Mouse (Mus musculus) intestine, embryonic 16.5 days (tissue): Measurements from ENCODE around the gene Mrvi1. TPM values are rescaled to one million over a fixed set of nuclear protein-coding genes. Genes with fewer than 3 reads are reported as not detected.
A peak's percentile ranks its signal among the peaks of the same experiment; 100 is the strongest.

Source experiments
- ATAC-seq: fragments of 200-750 bp; cut with Nextera tagmentation; 2 replicates; pipeline ENCODE4 v1.8.0; 2017; ENCODE audit warnings: moderate TSS enrichment, moderate library complexity
- H3K27ac ChIP-seq: fragments of 300-500 bp; sonication (generic); 2 replicates; pipeline ENCODE4 v1.5.1; 2014; ENCODE audit warnings: mild to moderate bottlenecking, low read length
- H3K27me3 ChIP-seq: fragments of 300-500 bp; sonication (generic); replicated peaks from 2 replicates; pipeline ENCODE4 v1.6.1; 2014; ENCODE audit warnings: low read length, control low read depth, mixed read lengths; ENCODE audit not compliant: control insufficient read depth, insufficient read depth
- H3K36me3 ChIP-seq: fragments of 300-500 bp; sonication (generic); 2 replicates; pipeline ENCODE4 v1.6.1; 2014; ENCODE audit warnings: low read length, control low read depth; ENCODE audit not compliant: control insufficient read depth, insufficient read depth
- H3K4me1 ChIP-seq: fragments of 300-500 bp; sonication (generic); 2 replicates; pipeline ENCODE4 v1.6.1; 2014; ENCODE audit warnings: low read length, control low read depth, mixed read lengths; ENCODE audit not compliant: control insufficient read depth, insufficient read depth
- H3K4me2 ChIP-seq: fragments of 300-500 bp; sonication (generic); 2 replicates; pipeline ENCODE4 v1.6.1; 2014; ENCODE audit warnings: low read depth, low read length, control low read depth
- H3K4me3 ChIP-seq: fragments of 300-500 bp; sonication (generic); 2 replicates; pipeline ENCODE4 v1.5.1; 2014; ENCODE audit warnings: mild to moderate bottlenecking, low read length
- H3K9ac ChIP-seq: fragments of 300-500 bp; sonication (generic); 2 replicates; pipeline ENCODE4 v1.6.1; 2014; ENCODE audit warnings: low read depth, low read length
- H3K9me3 ChIP-seq: fragments of 300-500 bp; sonication (generic); 2 replicates; pipeline ENCODE4 v1.6.1; 2016; ENCODE audit warnings: low read length, control low read depth; ENCODE audit not compliant: control insufficient read depth
- WGBS: fragments of 180-500 bp; shearing (Covaris S2); extraction: QIAGEN DNeasy Blood & Tissue Kit; methylation state at CpG from one replicate; pipeline ENCODE4 v1.1.7; 2014; 5-methylcytosine and 5-hydroxymethylcytosine counted together
- polyA plus RNA-seq: library from polyadenylated mRNA; unstranded; fragments of >200 nt; fragmentation: Nextera tagmentation; extraction: Ambion mirVana; gene quantifications from 2 replicates; pipeline ENCODE4 v1.2.1, GENCODE M21; 2015

Mrvi1 gene
- polyA plus RNA-seq, 1 experiment from 2014 or later, result 12.0 TPM

- no peak overlapping the region for H3K4me3 ChIP-seq
- peaks cover 16% of the 10 kb centered on the region for H3K4me1 ChIP-seq
- H3K9me3 ChIP-seq, result no peaks in the 10 kb centered on the region
- H3K36me3 ChIP-seq, result no peaks in the 10 kb centered on the region
- H3K27ac ChIP-seq, result peak overlapping the region; percentile 94
- no peak for ATAC-seq
- H3K27me3 ChIP-seq, result no peaks in the 10 kb centered on the region
- no peak overlapping the region for H3K4me2 ChIP-seq
- WGBS, result 44% methylated on average over 5 of the region's 5 CpGs
- H3K9ac ChIP-seq, result no peak overlapping the region
Measured at GRCm38 (mm10) chr7:110983621-110984020, 1.4 kb upstream of the Mrvi1 start.

- H3K4me2 ChIP-seq, result peak overlapping the region; percentile 37; the same call in 1 of the 2 replicates
- H3K9me3 ChIP-seq, result no peaks in the 10 kb centered on the region
- H3K36me3 ChIP-seq, result no peaks in the 10 kb centered on the region
- H3K4me3 ChIP-seq, result no peak overlapping the region
- WGBS, result 44% methylated on average over 4 of the region's 4 CpGs
- peak overlapping the region; percentile 59; the same call in 1 of the 2 replicates for H3K9ac ChIP-seq
- peak overlapping the region; percentile 94 for H3K27ac ChIP-seq
- no peaks in the 10 kb centered on the region for H3K27me3 ChIP-seq
- 0 out of 2 replicates have a peak, but pooled peaks have one; percentile 37 for ATAC-seq
- H3K4me1 ChIP-seq, result peaks cover 16% of the 10 kb centered on the region
Measured at GRCm38 (mm10) chr7:110982764-110983163, 503 bp upstream of the Mrvi1 start.

DNA sequence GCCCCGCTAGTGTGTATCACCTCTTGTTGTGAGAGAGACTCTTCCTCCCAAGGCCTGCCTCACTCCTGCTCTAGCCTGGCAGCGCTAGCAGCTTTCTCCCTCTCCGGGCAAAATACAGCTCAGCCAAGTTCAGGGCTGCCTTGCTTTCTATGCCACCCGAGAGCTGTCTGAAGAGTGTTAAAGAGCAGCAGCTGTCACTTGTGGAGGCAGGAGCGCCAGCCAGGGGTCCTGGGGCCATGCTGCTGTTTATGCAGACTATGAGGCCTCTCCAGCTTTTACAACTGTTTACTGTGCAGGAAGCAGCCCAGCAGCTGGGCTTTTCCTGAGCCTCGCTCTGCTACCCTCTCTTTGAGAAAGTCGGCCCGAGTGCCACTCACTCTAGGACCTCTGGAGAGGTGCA is 1.2 kb downstream of the Mrvi1 start:
- H3K27ac ChIP-seq, result peak overlapping the region; percentile 94
- WGBS, result 39% methylated on average over 8 of the region's 8 CpGs
- peak; percentile 41 for ATAC-seq

DNA sequence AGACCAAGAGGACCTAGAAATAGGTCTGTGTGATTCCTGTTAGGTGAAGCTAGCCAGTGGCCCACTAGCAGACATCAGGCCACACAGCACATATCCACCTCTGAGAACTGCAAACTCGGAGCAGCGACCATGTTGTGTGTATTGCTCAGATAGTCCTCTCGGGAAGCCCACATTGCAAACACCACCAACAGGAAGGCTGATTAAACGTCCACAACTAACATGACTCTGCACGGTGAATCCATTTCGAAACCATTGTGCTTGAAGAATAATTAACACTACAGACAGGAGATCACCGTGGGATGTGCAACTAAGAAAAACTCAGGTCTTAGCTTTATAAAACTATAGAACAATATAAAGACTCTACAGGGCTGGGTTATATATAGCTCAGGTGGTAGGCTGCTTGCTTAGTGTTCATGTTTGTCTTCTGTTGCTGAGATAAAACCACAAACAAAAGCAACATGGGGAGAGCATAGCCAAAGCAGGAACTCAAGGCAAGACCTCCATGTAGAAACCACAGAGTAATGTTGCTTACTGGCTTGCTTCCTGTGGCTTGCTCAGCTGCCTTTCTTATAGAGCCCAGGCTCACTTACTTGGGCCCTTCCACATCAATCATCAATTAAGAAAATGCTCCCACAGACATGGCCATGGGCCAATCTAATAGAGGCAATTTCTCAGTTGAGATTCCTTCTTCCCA is 4.4 kb downstream of the Mrvi1 start:
- no peak overlapping the region for H3K4me3 ChIP-seq
- H3K36me3 ChIP-seq, result no peaks in the 10 kb centered on the region
- H3K9me3 ChIP-seq, result no peaks in the 10 kb centered on the region
- no peaks in the 10 kb centered on the region for H3K27me3 ChIP-seq
- no peak overlapping the region for H3K4me2 ChIP-seq
- H3K27ac ChIP-seq, result no peak overlapping the region
- 85% methylated on average over 7 of the region's 7 CpGs for WGBS
- ATAC-seq, result no peak
- H3K4me1 ChIP-seq, result peaks cover 16% of the 10 kb centered on the region
- no peak overlapping the region for H3K9ac ChIP-seq

More for the DNA sequence above, 1.2 kb downstream of the Mrvi1 start:
- Histone ChIP-seq H3K4me1 (peaks cover 18% of the 10 kb centered on the region), H3K9me3 (no peaks in the 10 kb centered on the region), H3K36me3 (no peaks in the 10 kb centered on the region), H3K9ac (peak overlapping the region; percentile 59), H3K4me3 (peak overlapping the region; percentile 45), H3K27me3 (no peaks in the 10 kb centered on the region), H3K4me2 (peak overlapping the region; percentile 46)

- Histone ChIP-seq H3K27ac (no peak overlapping the region), H3K4me3 (no peak overlapping the region), H3K36me3 (no peaks in the 10 kb centered on the region), H3K27me3 (no peaks in the 10 kb centered on the region), H3K4me2 (no peak overlapping the region), H3K4me1 (peaks cover 7% of the 10 kb centered on the region), H3K9ac (no peak overlapping the region), H3K9me3 (no peaks in the 10 kb centered on the region)
- 0 out of 2 replicates have a peak, but pooled peaks have one; percentile 52 for ATAC-seq
- 48% methylated on average over 4 of the region's 4 CpGs for WGBS
Measured at GRCm38 (mm10) chr7:110973450-110973849, 8.8 kb downstream of the Mrvi1 start.

GRCm38 (mm10) chr7:110972796-110973195 is 9.5 kb downstream of the Mrvi1 start:
- H3K9me3 ChIP-seq, result no peaks in the 10 kb centered on the region
- no peaks in the 10 kb centered on the region for H3K36me3 ChIP-seq
- no peak overlapping the region for H3K27ac ChIP-seq
- no peak overlapping the region for H3K9ac ChIP-seq
- peak; percentile 38; the same call in 1 of the 2 replicates for ATAC-seq
- peaks cover 7% of the 10 kb centered on the region for H3K4me1 ChIP-seq
- H3K4me2 ChIP-seq, result no peak overlapping the region
- no peak overlapping the region for H3K4me3 ChIP-seq
- 26% methylated on average over 2 of the region's 2 CpGs for WGBS
- H3K27me3 ChIP-seq, result no peaks in the 10 kb centered on the region

- Histone ChIP-seq H3K4me1 (no peaks in the 10 kb centered on the region), H3K4me2 (no peak overlapping the region), H3K9me3 (no peaks in the 10 kb centered on the region), H3K4me3 (no peak overlapping the region), H3K27me3 (no peaks in the 10 kb centered on the region), H3K36me3 (no peaks in the 10 kb centered on the region), H3K9ac (no peak overlapping the region), H3K27ac (no peak overlapping the region)
- peak; percentile 59 for ATAC-seq
- WGBS, result 66% methylated on average over 4 of the region's 4 CpGs
Measured at GRCm38 (mm10) chr7:110967373-110967772, 14.9 kb downstream of the Mrvi1 start.

DNA sequence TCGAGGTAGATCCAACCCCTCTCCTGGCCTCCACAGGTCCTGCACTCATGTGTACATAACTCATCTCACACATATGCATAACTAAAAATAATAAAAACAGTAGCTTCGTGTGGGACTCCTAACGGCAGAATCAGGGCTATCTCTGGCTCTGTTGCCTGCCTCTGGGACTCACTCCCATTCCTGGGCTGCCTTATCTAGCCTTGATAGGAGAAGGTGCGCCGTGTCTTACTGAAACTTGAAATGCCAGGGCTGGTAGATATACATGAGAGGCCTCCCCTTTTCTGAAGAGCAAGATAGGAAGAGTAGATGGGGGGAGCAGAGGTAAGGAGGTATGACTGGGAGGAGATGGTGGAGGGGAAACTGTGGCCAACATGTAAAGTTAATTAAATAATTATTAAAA is 15.4 kb downstream of the Mrvi1 start:
- Histone ChIP-seq H3K36me3 (no peaks in the 10 kb centered on the region), H3K9ac (no peak overlapping the region), H3K4me2 (no peak overlapping the region), H3K27ac (no peak overlapping the region), H3K9me3 (no peaks in the 10 kb centered on the region), H3K27me3 (no peaks in the 10 kb centered on the region), H3K4me1 (no peaks in the 10 kb centered on the region), H3K4me3 (no peak overlapping the region)
- 80% methylated on average over 5 of the region's 5 CpGs for WGBS
- peak; percentile 43 for ATAC-seq

- WGBS, result 85% methylated on average over 3 of the region's 3 CpGs
- Histone ChIP-seq H3K36me3 (no peaks in the 10 kb centered on the region), H3K27ac (no peak overlapping the region), H3K4me1 (no peaks in the 10 kb centered on the region), H3K4me2 (no peak overlapping the region), H3K27me3 (no peaks in the 10 kb centered on the region), H3K4me3 (no peak overlapping the region), H3K9me3 (no peaks in the 10 kb centered on the region), H3K9ac (no peak overlapping the region)
- no peak for ATAC-seq
Measured at GRCm38 (mm10) chr7:110965387-110965786, 16.9 kb downstream of the Mrvi1 start.

DNA sequence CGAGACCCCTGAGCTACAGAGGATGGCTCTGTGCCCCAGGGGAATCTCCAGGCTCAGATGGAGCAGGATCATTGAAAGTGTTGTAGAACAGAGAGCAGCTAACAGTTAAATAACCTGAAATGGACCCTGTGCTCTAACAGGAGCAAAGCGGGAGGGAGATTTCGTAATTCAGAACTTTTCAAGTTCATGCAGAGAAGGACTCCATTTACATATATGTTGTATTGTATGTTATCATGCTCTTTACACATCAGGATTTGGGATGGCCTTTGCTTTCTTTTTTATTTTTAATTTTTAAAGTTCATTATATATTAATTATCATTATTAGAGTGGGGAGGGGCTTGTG is 18.6 kb downstream of the Mrvi1 start:
- ATAC-seq, result no peak
- H3K4me1 ChIP-seq, result no peaks in the 10 kb centered on the region
- no peak overlapping the region for H3K27ac ChIP-seq
- no peaks in the 10 kb centered on the region for H3K9me3 ChIP-seq
- no peaks in the 10 kb centered on the region for H3K36me3 ChIP-seq
- H3K4me2 ChIP-seq, result no peak overlapping the region
- H3K9ac ChIP-seq, result no peak overlapping the region
- H3K4me3 ChIP-seq, result no peak overlapping the region
- 75% methylated on average over 3 of the region's 3 CpGs for WGBS
- no peaks in the 10 kb centered on the region for H3K27me3 ChIP-seq
